Mouse (Mus musculus) cerebellum, adult 2 months (tissue): Measurements from ENCODE around the gene Trim3.

Experiments
- CTCF ChIP-seq: fragments of 200-500 bp; IDR thresholded peaks from 2 replicates; pipeline ENCODE4 v1.5.1; 2011; ENCODE audit warnings: low read depth, mild to moderate bottlenecking, control low read depth, low read length, moderate library complexity, borderline replicate concordance; ENCODE audit not compliant: insufficient read depth
- POLR2A ChIP-seq: fragments of 200-500 bp; IDR thresholded peaks from 2 replicates; pipeline ENCODE4 v1.6.1; 2011; ENCODE audit warnings: low read length, control low read depth, borderline replicate concordance; ENCODE audit not compliant: insufficient read depth

GRCm38 (mm10) chr7:105633801-105634135 lies 397 bp upstream of the Trim3 start:
- TF ChIP-seq POLR2A (no peak), CTCF (no peak)
